Comparison of ENCODE assay signal across 17 mouse cellular contexts in genomic region chr5:138938572-138939163, GRCm38 (mm10).
"Had no signal": no experiment of that assay in that cellular context is flagged by ENCODE, and none has a peak within 500 bp of the region (broad histone marks: within the 10 kb centered on the region; RNA-seq: fewer than 3 reads in every experiment).

No protein-coding gene starts in this region.

- H3K27me3 ChIP-seq: liver, embryonic 13.5 days; lung, embryonic 15.5 days; stomach, embryonic 15.5 days had no signal

- H3K4me3 ChIP-seq: liver, embryonic 13.5 days; lung, embryonic 15.5 days; megakaryocyte, embryonic 14.5 days; midbrain, embryonic 12.5 days; stomach, embryonic 15.5 days had no signal

- H3K4me2 ChIP-seq: liver, embryonic 13.5 days; lung, embryonic 15.5 days; midbrain, embryonic 12.5 days; stomach, embryonic 15.5 days had no signal

- H3K36me3 ChIP-seq: liver, embryonic 13.5 days; lung, embryonic 15.5 days; midbrain, embryonic 12.5 days; stomach, embryonic 15.5 days had no signal

- ATAC-seq: intestine, postnatal 0 days; liver, postnatal 0 days had no signal

- H3K9me3 ChIP-seq: liver, embryonic 13.5 days; lung, embryonic 15.5 days; megakaryocyte, embryonic 14.5 days; midbrain, embryonic 12.5 days; stomach, embryonic 15.5 days had no signal

- H3K9ac ChIP-seq: liver, embryonic 13.5 days; liver, postnatal 0 days; lung, embryonic 15.5 days; midbrain, embryonic 12.5 days; stomach, embryonic 15.5 days had no signal

- DNase-seq: kidney, adult 8-10 months; kidney, postnatal 36 days; layer of hippocampus, adult 9-11 months; layer of hippocampus, postnatal 36 days; liver; liver, embryonic 13.5 days; liver, postnatal 0 days; lung, postnatal 14 days; thymus, adult 2 months; thymus, postnatal 25 days had no signal

- H3K27ac ChIP-seq: kidney, postnatal 0 days; liver, embryonic 13.5 days; lung, embryonic 15.5 days; macrophage; midbrain, embryonic 12.5 days; stomach, embryonic 15.5 days had no signal

- H3K4me1 ChIP-seq: midbrain, embryonic 12.5 days had no signal
